Mouse (Mus musculus): ENCODE data around the gene Ralbp1. TPM values are rescaled to one million over a fixed set of nuclear protein-coding genes. Genes with fewer than 3 reads are reported as not detected.

The Ralbp1 gene
- 10 to 100 TPM; 52.9 to 66.9 (median 57.4) TPM for total RNA-seq (2022)

DNA sequence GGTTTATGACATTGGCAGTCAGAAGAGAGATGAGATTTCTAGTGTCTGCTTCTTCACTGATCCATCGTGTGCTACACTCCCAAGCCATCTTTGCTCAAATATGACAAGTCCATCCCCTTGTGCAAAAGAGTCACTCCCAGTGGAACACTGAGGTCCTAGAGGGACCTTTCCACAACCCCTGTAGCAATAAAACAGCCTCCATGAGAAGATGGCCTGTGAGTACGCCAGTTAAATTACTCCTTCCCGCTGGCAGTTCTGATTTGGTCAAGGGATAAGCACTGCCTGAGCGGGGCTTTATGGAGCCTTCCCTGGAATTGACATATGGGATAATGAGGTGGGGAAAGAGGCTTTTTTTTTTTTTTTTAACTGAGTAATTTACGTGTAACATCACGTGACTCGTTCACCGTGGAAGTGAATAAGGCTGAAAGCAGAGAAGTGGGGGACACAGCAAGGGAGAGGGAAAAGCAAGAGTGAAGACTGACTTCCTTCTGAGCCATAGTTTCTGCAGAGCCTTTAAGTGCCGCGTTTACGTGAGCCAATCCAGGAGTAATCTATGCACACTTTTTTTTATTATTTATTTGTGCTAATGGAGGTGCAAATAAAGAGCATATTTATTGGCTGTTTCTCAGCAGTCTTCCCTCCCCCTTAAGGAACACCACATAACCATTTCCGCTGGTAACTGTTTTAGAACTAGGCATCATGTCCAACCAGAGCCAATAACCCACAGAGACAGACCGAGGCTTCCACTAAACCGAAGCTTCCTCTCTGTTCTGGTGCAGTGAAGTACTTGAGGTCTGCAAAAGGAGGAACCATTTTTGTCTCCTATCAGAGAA lies at the start of gene Ralbp1:
Gene Ralbp1, minus strand, starts transcription at position 102 of the 833 bp plus-strand sequence.
- DNase-seq (ENCODE audit: low spot score in 2 of 2), result peak; percentile 35 to 44

DNA sequence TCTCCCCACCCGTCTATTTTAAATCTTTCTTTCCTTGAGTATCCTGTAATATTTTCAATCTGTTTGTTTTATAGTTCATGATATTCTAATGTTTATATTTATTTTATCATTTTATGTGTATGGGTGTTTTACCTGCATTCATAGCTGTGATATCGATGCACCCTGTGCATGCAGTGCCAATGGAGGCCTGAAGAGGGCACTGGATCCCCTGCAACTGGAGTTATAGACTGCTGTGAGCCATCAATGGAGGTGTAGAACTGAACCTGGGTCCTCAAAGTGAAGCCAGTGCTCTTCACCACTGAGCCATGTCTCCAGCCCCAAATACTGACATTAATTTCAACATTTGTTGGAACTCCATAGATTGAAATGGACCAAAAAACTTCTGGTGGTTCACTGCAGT lies 48.1 kb upstream of the Ralbp1 start:
- no peak for DNase-seq (ENCODE audit: low spot score in 2 of 2)

DNA sequence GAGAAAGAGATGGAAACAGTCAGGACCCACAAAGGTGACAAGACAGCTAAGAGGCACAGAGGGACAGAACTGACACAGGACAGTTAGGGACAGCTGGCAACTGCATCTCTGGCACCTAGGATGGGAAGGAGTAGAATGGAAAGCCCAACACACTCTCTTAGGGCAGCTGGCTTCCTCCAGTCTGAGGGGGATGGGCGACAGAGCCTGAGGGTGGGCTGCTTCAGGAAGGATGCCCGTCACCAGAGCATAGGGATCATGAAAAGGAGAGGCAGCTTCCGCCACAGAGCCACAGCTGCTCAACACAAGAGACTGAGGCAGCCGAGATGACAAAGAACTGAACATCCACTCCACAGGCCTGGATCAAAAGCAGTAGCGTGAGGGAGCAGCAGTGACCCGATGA lies 45.9 kb upstream of the Ralbp1 start:
- DNase-seq (ENCODE audit: low spot score in 2 of 2), result no peak

DNA sequence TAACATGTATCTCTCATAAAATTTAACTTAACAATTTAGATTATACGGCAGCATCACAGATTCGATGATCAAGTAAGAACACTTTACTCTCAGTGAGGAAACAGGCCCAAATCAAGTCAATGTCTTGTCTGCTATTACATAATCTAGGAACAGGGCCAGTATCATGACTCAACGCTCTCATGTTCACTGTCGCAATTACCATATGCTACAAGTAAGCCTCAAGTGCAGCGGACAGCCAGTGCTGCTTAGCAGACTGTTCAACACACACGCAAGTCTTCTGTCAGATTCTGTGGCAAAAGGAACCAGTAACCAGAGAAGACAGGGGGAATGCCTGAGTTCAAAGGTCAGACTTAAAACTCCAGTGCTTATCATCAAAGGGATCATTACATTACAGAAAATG lies 45.4 kb upstream of the Ralbp1 start:
- peak; percentile 75 to 80 for DNase-seq (ENCODE audit: low spot score in 2 of 2)

DNA sequence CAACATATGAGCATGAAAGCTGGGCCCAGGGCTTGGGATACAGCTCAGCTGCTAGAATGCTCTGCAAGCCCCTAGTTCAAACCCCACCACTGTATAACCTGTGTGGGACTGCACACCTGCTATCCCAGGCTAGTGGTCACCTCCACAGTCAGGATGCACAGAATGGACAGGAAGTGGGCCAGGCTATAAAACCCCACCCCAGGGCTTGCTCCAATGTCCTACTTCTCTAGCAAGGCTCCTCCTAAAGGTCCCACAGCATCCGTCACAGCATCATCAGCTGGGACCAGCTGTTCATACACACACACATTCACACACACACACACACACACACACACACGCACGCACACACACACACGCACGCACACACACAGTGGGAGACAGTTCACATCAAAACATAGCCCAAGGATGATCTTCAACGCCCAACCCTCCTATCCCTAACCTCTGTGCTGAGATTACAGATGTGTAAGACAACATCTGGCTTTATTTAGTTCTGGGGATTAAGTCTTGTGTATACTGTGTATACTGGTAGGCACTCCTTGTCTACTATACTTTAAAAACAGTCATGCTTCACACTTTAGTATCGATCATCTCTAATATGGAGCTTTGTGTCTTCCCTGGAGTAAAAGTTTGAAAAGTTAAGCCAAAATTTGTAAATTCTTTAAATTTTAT lies 44.7 kb upstream of the Ralbp1 start:
- DNase-seq (ENCODE audit: low spot score in 2 of 2), result no peak

DNA sequence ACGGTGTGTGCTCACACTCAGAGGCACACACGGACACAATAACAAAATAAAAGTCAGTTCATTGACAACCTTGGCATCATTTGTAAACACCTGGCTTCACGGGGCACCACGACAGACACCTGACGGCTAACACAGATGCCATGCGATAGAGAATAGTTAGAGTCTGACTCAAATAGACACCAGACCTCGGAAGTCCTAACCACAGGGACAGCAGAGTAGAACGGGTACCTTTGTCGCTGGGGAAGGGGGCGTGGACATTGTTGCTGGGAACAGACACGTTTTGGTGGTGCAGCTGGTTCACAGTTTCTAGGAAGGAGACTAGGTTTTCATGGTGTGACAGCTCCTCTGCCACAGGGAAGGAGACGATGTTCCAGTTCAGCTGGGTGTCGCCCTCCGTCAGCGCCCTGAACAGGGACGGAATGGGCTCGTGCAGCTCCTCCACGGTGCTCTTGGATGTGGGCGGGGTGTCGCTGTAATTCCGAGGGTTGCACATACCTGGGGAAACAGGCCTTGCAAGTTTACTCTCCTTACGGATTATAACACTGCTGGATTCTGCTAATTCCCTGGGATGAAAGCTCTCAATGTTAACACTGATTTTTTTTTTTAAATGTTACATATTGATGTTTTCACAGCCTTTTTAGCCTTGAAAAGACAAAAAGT lies 43.9 kb upstream of the Ralbp1 start:
- no peak for DNase-seq (ENCODE audit: low spot score in 2 of 2)

DNA sequence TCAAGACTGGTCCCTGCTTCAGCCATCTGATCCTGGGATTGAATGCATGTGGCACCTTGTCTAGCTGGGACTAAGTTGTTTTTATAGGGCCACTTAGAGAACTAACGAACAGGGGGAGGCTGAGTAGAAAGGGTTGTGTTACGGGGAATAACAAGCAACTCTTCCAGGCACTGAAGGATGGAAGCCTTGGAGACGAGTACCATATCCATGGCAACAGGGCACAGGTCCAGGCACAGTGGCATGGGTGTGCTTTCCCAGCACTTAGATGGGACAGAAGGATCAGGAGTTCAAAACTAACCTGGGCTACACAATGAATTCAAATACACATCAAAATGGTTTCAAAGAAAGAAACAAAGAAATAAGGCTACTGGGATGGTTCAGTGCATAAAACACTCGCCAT lies 41.5 kb upstream of the Ralbp1 start:
- DNase-seq (ENCODE audit: low spot score in 2 of 2), result peak; percentile 47 to 58

DNA sequence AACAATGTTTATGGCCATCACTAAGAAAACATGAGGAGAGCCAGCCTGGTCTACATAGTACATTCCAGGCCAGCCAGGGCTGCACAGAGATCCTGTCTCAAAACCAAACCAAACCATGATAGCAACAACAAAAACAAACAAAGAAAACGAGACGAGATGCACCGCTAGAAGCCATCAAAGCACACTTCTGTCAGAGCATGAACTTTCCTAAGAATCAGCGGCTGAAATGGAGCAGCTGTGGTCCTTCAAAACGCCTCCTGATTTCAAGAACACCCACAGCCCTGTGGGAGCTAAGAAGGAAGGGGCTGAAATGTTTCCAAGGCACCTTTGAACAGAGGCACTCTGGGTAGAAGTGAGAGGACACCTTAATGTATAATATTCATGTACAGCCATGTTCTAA lies 38.6 kb upstream of the Ralbp1 start:
- DNase-seq (ENCODE audit: low spot score in 2 of 2), result no peak

DNA sequence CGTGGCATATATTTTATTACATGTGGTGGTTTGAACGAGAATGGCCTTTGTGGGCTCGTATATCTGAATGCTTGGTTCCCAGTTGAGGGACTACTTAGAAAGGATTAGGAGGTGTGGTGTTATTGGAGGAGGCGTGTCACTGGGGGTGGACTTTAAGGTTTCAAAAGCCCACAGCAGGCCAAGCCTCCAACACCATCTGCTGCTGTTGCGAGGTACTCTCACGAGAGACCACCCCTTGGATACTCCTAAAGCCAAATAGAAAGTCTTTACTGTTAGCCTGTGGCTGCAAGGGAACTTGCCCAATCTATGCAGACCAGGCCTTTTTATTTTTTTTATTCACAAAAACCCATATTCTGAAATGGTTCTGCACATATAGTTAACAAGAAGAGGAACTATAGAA lies 36.4 kb upstream of the Ralbp1 start:
- DNase-seq (ENCODE audit: low spot score in 2 of 2), result no peak

DNA sequence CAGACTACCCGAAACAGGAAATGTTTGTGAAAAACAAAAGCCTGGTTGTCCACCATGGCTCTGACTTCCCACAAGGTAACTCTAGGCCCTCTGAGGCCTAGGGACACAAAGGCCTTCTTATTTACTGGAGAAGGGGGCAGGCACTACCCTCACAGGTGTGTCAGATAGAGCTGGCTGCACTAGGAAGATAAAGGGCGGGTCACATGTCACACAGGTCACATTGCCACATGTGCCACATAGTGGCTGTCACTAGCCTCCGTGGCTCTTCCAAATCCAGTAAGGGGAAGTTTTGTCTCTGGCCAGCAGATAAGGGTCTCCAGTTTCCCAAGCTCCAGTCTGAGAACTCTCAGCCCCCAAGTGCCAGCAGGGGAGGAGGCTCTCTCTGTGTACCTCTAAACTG lies 33.6 kb upstream of the Ralbp1 start:
- DNase-seq (ENCODE audit: low spot score in 2 of 2), result peak in 1 of 2 experiments; percentile 1

DNA sequence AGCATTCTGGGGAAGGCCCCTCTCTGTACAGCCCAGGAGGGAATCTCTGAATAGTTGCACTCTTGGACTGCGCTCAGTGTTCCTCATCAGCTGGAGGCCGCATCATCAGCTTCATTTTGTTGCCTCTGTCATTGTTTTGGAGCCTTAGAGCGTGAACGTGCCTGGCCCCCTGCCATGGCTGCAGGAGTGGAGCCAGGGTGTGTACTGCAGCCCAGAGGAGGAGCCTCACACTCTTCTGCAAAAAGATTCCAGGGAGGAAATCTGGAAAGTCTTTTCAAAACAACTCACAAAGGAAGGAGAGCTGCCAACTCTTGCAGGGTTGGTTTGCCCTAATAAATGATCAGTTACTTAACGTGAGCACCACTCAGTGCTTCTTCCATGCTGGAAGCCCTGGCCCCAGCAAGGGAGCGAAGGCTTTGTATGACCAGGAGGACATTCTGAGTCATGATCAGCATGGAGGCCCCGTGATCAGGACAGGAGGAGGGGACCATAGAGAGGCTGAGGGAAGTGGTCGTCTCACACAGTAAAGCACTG lies 30.6 kb upstream of the Ralbp1 start:
- peak; percentile 81 for DNase-seq (ENCODE audit: low spot score in 2 of 2)

DNA sequence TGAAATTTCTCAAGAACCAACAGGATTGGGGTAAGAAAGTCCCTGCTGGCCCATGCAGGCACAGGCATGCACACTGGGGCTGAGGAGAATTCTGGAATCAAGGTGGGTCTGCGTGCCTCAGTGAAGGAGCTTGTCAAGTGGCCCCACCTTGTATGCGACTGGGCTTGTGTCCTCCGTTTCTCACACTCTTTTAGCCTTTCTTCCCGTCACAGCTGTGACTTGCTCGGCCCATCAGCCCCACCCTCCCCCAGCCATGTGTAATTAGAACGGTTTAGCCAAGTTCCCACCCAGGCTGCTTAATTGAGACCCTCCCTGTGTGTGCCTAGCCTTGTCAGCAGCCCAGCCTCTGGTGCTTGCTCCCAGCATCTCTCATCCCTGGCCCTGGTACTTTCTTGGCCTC lies 28.5 kb upstream of the Ralbp1 start:
- no peak for DNase-seq (ENCODE audit: low spot score in 2 of 2)

DNA sequence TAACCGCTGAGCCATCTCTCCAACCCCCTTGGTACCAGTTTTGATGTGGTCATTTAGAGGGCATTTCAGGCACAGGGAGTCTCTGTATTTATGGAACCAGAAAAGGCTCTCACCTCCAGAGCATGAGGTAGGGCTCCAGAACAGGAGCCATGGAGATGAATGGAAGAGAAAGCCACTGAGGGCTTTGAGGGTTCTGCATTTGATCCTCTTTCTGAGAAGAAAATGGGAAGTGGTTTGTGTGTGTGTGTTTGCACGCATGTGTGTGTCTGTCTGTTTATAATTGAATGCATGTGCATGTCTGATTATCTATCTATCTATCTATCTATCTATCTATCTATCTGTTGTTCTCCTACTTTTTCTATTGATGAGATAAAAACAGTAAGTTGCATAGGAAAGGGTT lies 26.6 kb upstream of the Ralbp1 start:
- no peak for DNase-seq (ENCODE audit: low spot score in 2 of 2)

DNA sequence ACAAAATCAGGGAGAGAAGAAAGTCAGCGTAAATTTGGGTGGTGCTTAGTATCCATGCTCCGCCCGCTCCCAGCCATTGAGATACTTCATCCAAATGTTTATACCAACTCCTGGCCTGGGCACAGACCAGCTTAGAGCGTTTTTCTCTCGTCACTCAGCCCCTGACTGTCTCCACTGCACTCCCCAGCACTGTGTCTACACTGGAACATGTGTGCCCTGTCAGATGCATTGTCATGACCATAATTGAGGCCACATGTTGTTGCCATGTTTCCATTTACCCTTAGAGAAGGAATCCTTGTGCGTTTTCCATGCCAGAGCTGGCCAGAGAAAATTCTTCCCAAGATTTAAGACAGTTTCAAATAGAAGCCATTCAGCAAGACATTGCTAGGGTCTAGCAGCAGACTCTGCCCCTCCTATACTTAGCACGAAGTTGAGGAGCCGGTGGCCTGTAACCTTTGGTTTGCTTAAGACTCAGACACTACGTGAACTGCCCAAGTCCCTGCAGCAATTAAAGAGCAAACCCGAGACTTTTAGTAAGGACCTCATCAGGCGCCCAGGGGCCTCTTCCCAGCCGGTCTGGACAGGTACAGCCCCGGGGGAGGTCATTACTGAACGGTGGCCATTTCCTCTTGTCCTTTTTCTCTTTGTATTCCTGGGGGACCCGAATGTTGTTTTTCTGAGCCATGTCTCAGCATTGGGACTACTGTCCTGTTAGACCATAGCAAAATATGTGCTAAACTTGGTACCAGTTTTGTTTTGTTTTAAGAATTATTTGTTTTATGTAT lies 25.9 kb upstream of the Ralbp1 start:
- no peak for DNase-seq (ENCODE audit: low spot score in 2 of 2)

DNA sequence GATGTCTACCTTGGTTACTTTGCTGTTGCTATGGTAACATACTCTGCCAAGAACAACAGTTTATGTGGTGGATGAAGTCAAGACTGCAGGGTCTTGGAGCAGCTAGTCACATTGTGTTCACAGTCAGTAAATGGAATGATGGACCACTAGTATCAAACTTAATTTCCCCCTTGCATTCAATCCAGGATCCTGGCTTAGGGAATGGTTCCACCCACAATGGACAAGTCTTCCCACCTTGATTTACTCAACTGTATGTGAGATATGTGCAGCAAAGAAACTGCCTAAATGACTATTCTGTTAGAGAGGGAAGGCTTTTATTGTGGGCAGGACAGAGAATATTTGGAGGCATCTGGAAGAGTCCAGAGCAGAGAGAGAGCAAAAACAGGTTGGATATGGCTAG lies 22.7 kb upstream of the Ralbp1 start:
- no peak for DNase-seq (ENCODE audit: low spot score in 2 of 2)

DNA sequence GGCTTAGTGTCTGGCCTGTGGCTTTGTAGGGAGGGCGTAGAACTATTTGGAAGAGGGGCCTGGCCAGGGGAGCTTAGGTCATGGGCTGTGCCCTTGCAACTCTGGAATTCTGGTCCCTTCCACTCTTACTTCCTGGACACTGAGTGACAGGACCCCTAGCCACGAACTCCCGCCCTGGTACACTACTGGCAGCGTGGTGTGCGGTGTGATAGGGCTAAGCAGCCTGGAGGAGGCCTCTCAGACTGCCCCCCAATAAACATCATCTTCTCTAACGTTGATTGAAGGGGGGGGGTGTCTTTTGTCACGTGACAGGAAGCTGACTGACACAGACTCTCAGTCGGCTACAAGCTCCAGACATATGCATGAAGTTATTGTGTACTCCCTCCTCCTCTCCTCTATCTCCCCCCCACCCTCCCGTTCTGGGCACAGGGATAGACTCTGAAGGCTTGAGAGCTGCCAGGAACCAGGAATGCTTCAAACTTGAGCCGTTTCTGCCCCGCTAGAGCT lies 21.4 kb upstream of the Ralbp1 start:
- no peak for DNase-seq (ENCODE audit: low spot score in 2 of 2)

DNA sequence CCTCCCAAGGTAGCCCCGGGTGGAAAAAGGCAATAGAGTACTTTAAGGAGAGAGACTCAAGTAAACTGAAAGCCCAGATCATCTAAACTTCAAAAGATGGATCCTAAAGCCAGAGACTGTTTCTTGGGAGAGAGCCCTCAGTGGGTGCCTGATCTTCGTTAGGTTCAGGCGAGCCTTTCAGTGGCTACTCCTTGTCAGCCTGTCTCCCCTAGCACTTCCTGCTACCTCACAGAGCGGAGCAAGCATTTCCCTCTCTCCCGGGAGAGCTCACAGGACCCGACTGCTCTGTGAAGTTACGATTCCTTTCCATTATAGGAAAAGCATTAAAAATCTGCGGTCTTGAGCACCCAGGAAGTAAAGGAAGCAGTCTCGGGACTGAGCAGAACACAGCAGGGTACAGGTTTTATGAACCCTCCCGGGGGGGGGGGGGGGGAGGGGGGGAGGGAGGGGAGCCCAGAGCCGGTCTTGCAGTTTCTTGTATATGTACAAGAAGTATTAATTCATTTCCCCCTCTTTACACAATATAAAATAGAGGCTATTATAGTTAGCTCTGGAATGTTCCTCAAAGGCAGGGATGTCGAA lies 20.8 kb upstream of the Ralbp1 start:
- no peak for DNase-seq (ENCODE audit: low spot score in 2 of 2)

DNA sequence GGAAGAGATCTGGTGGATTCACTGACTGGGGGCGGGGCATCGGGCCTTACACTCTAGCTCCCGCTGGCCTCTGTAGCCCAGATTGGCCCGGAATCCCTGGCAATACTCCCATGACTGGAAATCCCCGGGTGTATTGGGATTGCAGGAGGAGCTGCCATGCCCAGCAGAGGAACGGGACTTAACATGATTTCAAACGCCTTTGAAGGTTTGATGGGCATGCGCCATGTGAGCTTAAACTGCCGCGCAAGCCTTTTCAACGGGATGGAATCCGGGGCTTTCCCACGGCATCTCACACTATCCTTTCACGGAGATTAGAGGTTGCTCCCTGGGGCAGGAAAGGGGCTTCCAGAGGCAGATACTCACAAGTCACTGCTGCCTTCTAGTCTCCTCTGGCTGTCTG lies 19.6 kb upstream of the Ralbp1 start:
- DNase-seq (ENCODE audit: low spot score in 2 of 2), result no peak

DNA sequence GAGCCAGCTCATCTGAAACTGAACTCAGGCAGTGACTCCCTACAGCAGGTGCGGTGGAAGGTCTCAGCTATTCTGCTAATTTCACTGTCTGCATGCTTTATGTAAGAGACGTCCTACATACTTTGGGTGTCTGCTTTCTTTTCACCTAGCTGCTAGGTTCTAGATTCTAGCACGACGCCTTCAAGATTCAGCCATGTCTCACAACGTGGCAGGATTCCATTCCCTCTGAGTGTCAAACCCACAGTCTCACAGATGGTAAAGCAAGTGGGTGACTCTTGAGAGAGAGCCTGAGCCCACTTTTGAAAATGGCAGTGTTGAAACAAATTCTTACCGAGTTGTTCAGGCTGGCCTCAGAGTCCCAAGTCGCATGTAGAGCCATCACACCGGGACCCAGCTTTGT lies 18.2 kb upstream of the Ralbp1 start:
- no peak for DNase-seq (ENCODE audit: low spot score in 2 of 2)

DNA sequence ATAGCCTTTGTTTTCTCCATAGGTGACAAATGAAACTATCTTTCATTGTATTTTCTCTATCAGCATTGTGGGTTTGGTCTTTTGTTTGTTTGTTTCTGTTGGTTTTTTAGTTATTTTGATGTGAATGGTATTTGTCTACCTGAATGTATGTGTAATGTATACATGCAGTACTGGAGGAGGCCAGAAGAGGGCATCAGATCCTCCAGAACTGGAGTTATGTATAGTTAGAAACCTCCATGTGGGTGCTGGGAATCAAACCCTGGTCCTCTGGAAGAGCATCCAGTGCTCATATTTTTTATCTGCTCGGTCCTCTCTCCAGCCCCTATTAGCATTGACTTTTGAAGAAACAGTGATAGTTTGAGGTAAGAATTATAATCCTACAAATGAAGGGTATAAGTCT lies 17.4 kb upstream of the Ralbp1 start:
- DNase-seq (ENCODE audit: low spot score in 2 of 2), result no peak

DNA sequence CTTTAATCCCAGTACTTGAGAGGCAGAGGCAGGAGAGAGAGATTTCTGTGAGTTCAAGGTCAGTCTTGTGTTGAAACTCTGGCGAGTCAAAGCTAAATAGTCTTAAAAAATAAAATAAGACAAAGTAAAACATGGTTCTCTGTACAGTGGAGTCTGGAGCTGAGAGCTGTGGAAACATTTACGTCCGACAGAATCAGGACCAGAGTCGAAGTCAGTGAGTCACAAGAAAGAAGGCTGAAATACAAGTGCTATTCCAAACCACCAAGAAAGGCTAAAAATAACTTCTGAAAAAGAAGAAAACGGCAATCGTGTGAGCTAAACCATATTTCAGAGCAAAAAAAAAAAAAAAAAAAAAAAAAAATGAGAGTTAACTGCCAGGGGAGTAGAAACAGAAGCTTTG lies 16.7 kb upstream of the Ralbp1 start:
- no peak for DNase-seq (ENCODE audit: low spot score in 2 of 2)
